Mouse (Mus musculus) cerebellum, postnatal 14 days (tissue): ENCODE data around the gene Dnajb11.

Experiments used
- DNase-seq, 2 experiments: peaks; one replicate each; pipeline ENCODE4 v3.0.0; 2021; ENCODE audit warnings: mixed read lengths in 2 of 2

Dnajb11 gene

GRCm38 (mm10) chr16:22857431-22858113 is at the start of gene Dnajb11, which contains the start of gene Tbccd1:
Dnajb11 (plus strand) TSS chr16:22857845.
Tbccd1 (minus strand) TSS chr16:22857669.
- peak; percentile 98 for DNase-seq

- no peak for DNase-seq
Measured at GRCm38 (mm10) chr16:22811477-22811876, 46.2 kb upstream of the Dnajb11 start, which contains the start of gene Crygs. Crygs (minus strand) TSS chr16:22811577.

- peak; percentile 27 to 42 for DNase-seq
Measured at GRCm38 (mm10) chr16:22820731-22821130, 36.9 kb upstream of the Dnajb11 start.

- no peak for DNase-seq
Measured at GRCm38 (mm10) chr16:22832932-22833525, 24.6 kb upstream of the Dnajb11 start.

- DNase-seq: no peak
Measured at GRCm38 (mm10) chr16:22839146-22839857, 18.3 kb upstream of the Dnajb11 start.

- no peak for DNase-seq
Measured at GRCm38 (mm10) chr16:22842871-22843270, 14.8 kb upstream of the Dnajb11 start.

GRCm38 (mm10) chr16:22844061-22844801 is 13.4 kb upstream of the Dnajb11 start:
- DNase-seq: peak; percentile 84 to 88

GRCm38 (mm10) chr16:22844834-22845233 is 12.8 kb upstream of the Dnajb11 start:
- DNase-seq: no peak

- no peak for DNase-seq
Measured at GRCm38 (mm10) chr16:22845481-22845880, 12.2 kb upstream of the Dnajb11 start.

GRCm38 (mm10) chr16:22847686-22848085 is 10.0 kb upstream of the Dnajb11 start:
- no peak for DNase-seq

- DNase-seq: no peak
Measured at GRCm38 (mm10) chr16:22848331-22848730, 9.3 kb upstream of the Dnajb11 start.

- DNase-seq: no peak
Measured at GRCm38 (mm10) chr16:22852709-22853108, 4.9 kb upstream of the Dnajb11 start.

- no peak for DNase-seq
Measured at GRCm38 (mm10) chr16:22856773-22857172, 872 bp upstream of the Dnajb11 start.

- DNase-seq: no peak
Measured at GRCm38 (mm10) chr16:22872397-22872796, 14.8 kb downstream of the Dnajb11 start.

GRCm38 (mm10) chr16:22873369-22873768 is 15.7 kb downstream of the Dnajb11 start:
- DNase-seq: no peak

GRCm38 (mm10) chr16:22876218-22877043 is 18.8 kb downstream of the Dnajb11 start:
- DNase-seq: peak; percentile 51 to 65

- peak; percentile 63 to 68 for DNase-seq
Measured at GRCm38 (mm10) chr16:22877660-22878390, 20.2 kb downstream of the Dnajb11 start.

- no peak for DNase-seq
Measured at GRCm38 (mm10) chr16:22878716-22879115, 21.1 kb downstream of the Dnajb11 start.

- no peak for DNase-seq
Measured at GRCm38 (mm10) chr16:22879945-22880595, 22.4 kb downstream of the Dnajb11 start.

- peak; percentile 20 for DNase-seq
Measured at GRCm38 (mm10) chr16:22880900-22881299, 23.3 kb downstream of the Dnajb11 start.

- DNase-seq: no peak
Measured at GRCm38 (mm10) chr16:22881487-22881886, 23.8 kb downstream of the Dnajb11 start.
